ENCODE assay signal across 15 mouse cellular contexts in the genomic region with DNA sequence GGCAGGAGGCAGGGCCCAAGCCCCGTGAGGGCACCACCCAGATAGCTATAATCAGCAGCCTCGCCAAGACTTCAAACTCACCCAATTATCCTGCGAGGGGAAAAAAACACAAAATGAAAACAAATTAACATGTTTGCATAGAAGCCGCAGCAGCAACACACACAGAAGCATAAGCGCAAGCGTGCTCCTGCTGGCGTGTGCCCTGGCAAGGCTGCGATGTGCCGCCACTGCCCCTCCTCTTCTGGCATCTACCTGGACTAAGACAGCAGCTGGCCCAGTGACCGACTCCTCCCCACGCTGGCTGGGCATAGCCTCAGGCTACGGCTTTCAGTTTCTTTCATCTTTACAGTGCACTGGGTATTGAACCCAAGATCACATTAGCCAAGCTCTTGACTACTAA. TPM values are rescaled to one million over a fixed set of nuclear protein-coding genes. Genes with fewer than 3 reads are reported as not detected.
DNase-seq lines count a peak whose midpoint lies in the region; ATAC-seq and TF ChIP-seq lines count a peak whose summit lies in the region.
"Had no signal": no experiment of that assay in that cellular context is flagged by ENCODE, and none has a peak within 500 bp of the region (broad histone marks: within the 10 kb centered on the region; RNA-seq: fewer than 3 reads in every experiment).

No protein-coding gene starts in this region.

- no peak overlapping the region for H3K4me2 ChIP-seq in lung, postnatal 0 days (replicated peaks; ENCODE audit: low read depth, low read length)
- no peak overlapping the region for H3K4me2 ChIP-seq in midbrain, embryonic 14.5 days (ENCODE audit: low read length)
- H3K4me2 ChIP-seq: liver, embryonic 12.5 days; neural tube, embryonic 12.5 days had no signal

- no peak for TF ChIP-seq CTCF in lung, postnatal 0 days (IDR thresholded peaks at IDR 0.05)
- no peak for TF ChIP-seq CTCF in lung, adult 2 months (IDR thresholded peaks at IDR 0.05; ENCODE audit: insufficient read depth, low read length)

- no peaks in the 10 kb centered on the region for H3K9me3 ChIP-seq in lung, postnatal 0 days (ENCODE audit: low read length)
- no peaks in the 10 kb centered on the region for H3K9me3 ChIP-seq in midbrain, embryonic 14.5 days (ENCODE audit: control insufficient read depth, low read length)
- H3K9me3 ChIP-seq: G1E; liver, embryonic 12.5 days; neural tube, embryonic 12.5 days had no signal

- ATAC-seq in lung, postnatal 0 days, result no peak
- ATAC-seq in midbrain, embryonic 14.5 days (ENCODE audit: low FRiP score, low TSS enrichment), result no peak
- no peak for ATAC-seq in frontal cortex, adult (ENCODE audit: low TSS enrichment)
- ATAC-seq: liver, embryonic 12.5 days had no signal

- H3K9ac ChIP-seq in lung, postnatal 0 days (replicated peaks; ENCODE audit: low read depth), result no peak overlapping the region
- H3K9ac ChIP-seq in midbrain, embryonic 14.5 days (replicated peaks; ENCODE audit: low read length), result no peak overlapping the region
- H3K9ac ChIP-seq: liver, embryonic 12.5 days; neural tube, embryonic 12.5 days had no signal

- no peak overlapping the region for H3K27ac ChIP-seq in lung, postnatal 0 days (ENCODE audit: low read length)
- H3K27ac ChIP-seq in midbrain, embryonic 14.5 days (replicated peaks; ENCODE audit: low read depth, low read length), result no peak overlapping the region
- H3K27ac ChIP-seq: liver, embryonic 12.5 days; neural tube, embryonic 12.5 days had no signal

- TF ChIP-seq POLR2A in lung, adult 2 months (IDR thresholded peaks at IDR 0.05; ENCODE audit: borderline replicate concordance, extremely low read depth, low read depth, low read length), result no peak

- H3K27me3 ChIP-seq in lung, postnatal 0 days (replicated peaks; ENCODE audit: insufficient read depth, low read length), result no peaks in the 10 kb centered on the region
- H3K27me3 ChIP-seq in midbrain, embryonic 14.5 days (ENCODE audit: control insufficient read depth, insufficient read depth, low read length), result no peaks in the 10 kb centered on the region
- H3K27me3 ChIP-seq: neural tube, embryonic 12.5 days had no signal

- WGBS in lung, postnatal 0 days, result 55% methylated on average over 12 of the region's 12 CpGs
- WGBS in lung, adult 2 months, result 68% methylated on average over 12 of the region's 12 CpGs
- 57% methylated on average over 12 of the region's 12 CpGs for WGBS in midbrain, embryonic 14.5 days

- no peak for TF ChIP-seq EP300 in lung, postnatal 0 days (IDR thresholded peaks at IDR 0.05)

- H3K4me3 ChIP-seq in lung, postnatal 0 days (ENCODE audit: low read depth, low read length), result no peak overlapping the region
- no peak overlapping the region for H3K4me3 ChIP-seq in lung, adult 2 months (replicated peaks; ENCODE audit: extremely low read depth, low read depth, low read length)
- H3K4me3 ChIP-seq in midbrain, embryonic 14.5 days (replicated peaks; ENCODE audit: low read depth, low read length), result no peak overlapping the region
- H3K4me3 ChIP-seq: liver, embryonic 12.5 days; neural tube, embryonic 12.5 days had no signal

- H3K36me3 ChIP-seq in lung, postnatal 0 days (ENCODE audit: insufficient read depth, low read length), result no peaks in the 10 kb centered on the region; the same call in 1 of the 2 replicates
- H3K36me3 ChIP-seq in midbrain, embryonic 14.5 days (ENCODE audit: control insufficient read depth, insufficient read depth, low read length), result 0 out of 2 replicates have a peak, but pooled peaks cover 6% of the 10 kb centered on the region
- H3K36me3 ChIP-seq: liver, embryonic 12.5 days; neural tube, embryonic 12.5 days had no signal

- H3K4me1 ChIP-seq in lung, postnatal 0 days (ENCODE audit: insufficient read depth, low read depth, low read length), result no peaks in the 10 kb centered on the region
- H3K4me1 ChIP-seq in lung, adult 2 months (ENCODE audit: control insufficient read depth, insufficient read depth, low read length), result no peaks in the 10 kb centered on the region
- peaks cover 63% of the 10 kb centered on the region for H3K4me1 ChIP-seq in midbrain, embryonic 14.5 days (ENCODE audit: control insufficient read depth, insufficient read depth, low read length)

- DNase-seq in cerebellum, postnatal 10 days, result peak; percentile 81 to 87
- no peak for DNase-seq in cerebellum, adult 18-20 months
- DNase-seq in lung, postnatal 0 days (ENCODE audit: low spot score), result peak; percentile 40
- DNase-seq in lung, adult 2 months, result no peak
- DNase-seq in gastrocnemius, postnatal 10 days, result peak; percentile 45
- DNase-seq in midbrain, embryonic 14.5 days, result peak; percentile 59
- DNase-seq in urinary bladder, postnatal 14 days (ENCODE audit: low spot score), result no peak
- DNase-seq: B cell, adult 2 months; kidney, postnatal 10 days; right cerebral cortex, postnatal 25 days; thymus, postnatal 4 days had no signal

RNA-seq across cellular contexts. Expression of gene Fam222a, which starts 13.7 kb away (rescaled TPM):
- 1.9 and 2.3 TPM in 2 replicates for polyA plus RNA-seq in lung, postnatal 0 days (2015; fragmentation: Nextera tagmentation; extraction: Ambion mirVana)
- polyA plus RNA-seq in lung, adult 2 months (2012; rRNA removed), result 7.6 and 8.0 TPM in 2 replicates
- total RNA-seq in gastrocnemius, postnatal 10 days (2021), result 1 to 10 TPM; 1.5 to 1.8 TPM
- 5.7 and 7.0 TPM in 2 replicates for polyA plus RNA-seq in midbrain, embryonic 14.5 days (2014; fragmentation: Nextera tagmentation; extraction: Ambion mirVana)

Comparison
In these comparisons a context has a peak if more than half of its experiments do, and no peak if none do; other contexts are left out.
1. DNase-seq: peak in cerebellum, postnatal 10 days (2 of 2), lung, postnatal 0 days (single experiment), gastrocnemius, postnatal 10 days (single experiment) and midbrain, embryonic 14.5 days (single experiment); none in cerebellum, adult 18-20 months (0 of 2), lung, adult 2 months (single experiment) and urinary bladder, postnatal 14 days (single experiment).